Mouse (Mus musculus) G1E (cell line): Measurements from ENCODE around the gene Hoxc12. TPM values are rescaled to one million over a fixed set of nuclear protein-coding genes. Genes with fewer than 3 reads are reported as not detected.

Experiments used
- ATAC-seq: 2 replicates; pipeline ENCODE4 v1.8.0; 2016; ENCODE audit warnings: mild to moderate bottlenecking; ENCODE audit not compliant: insufficient number of reproducible peaks, poor library complexity, low FRiP score, severe bottlenecking; ENCODE audit errors: extremely low read depth
- DNase-seq: peaks from one replicate; pipeline ENCODE4 v3.0.0; 2012; ENCODE audit warnings: low spot score
- H3K27me3 ChIP-seq: 2 replicates; pipeline ENCODE4 v1.6.1; 2012; ENCODE audit warnings: mild to moderate bottlenecking, low read length, inconsistent platforms; ENCODE audit not compliant: insufficient read depth
- H3K36me3 ChIP-seq: replicated peaks from 2 replicates; pipeline ENCODE3; 2012; ENCODE audit warnings: mild to moderate bottlenecking, inconsistent platforms
- H3K4me1 ChIP-seq: 2 replicates; pipeline ENCODE4 v1.6.1; 2012; ENCODE audit warnings: low read depth, low read length, inconsistent platforms, mixed read lengths; ENCODE audit not compliant: insufficient read depth
- H3K4me3 ChIP-seq: 2 replicates; pipeline ENCODE4 v1.5.1; 2012; ENCODE audit warnings: low read depth, mild to moderate bottlenecking, inconsistent platforms, low read length, moderate library complexity, mixed read lengths
- H3K9me3 ChIP-seq: replicated peaks from 2 replicates; pipeline ENCODE4 v1.6.1; 2012; ENCODE audit warnings: inconsistent platforms
- CTCF ChIP-seq: IDR thresholded peaks from 2 replicates; pipeline ENCODE4 v1.5.1; 2012; ENCODE audit warnings: low read depth, low read length, inconsistent platforms, mixed read lengths
- GATA1 ChIP-seq: IDR thresholded peaks from 2 replicates; pipeline ENCODE4 v1.6.1; 2012; ENCODE audit warnings: borderline replicate concordance, low read length, inconsistent platforms, mixed read lengths
- GATA2 ChIP-seq: IDR thresholded peaks from 2 replicates; pipeline ENCODE4 v1.6.1; 2012; ENCODE audit warnings: low read depth, low read length, inconsistent platforms, borderline replicate concordance
- POLR2AphosphoS5 ChIP-seq: IDR thresholded peaks from 2 replicates; pipeline ENCODE4 v1.6.1; 2012; ENCODE audit warnings: low read depth, low read length, inconsistent platforms; ENCODE audit not compliant: insufficient replicate concordance
- TAL1 ChIP-seq: conservative IDR thresholded peaks from 2 replicates; pipeline ENCODE4 v1.6.1; 2012; ENCODE audit warnings: low read depth, low read length, inconsistent platforms, mixed read lengths
- polyA plus RNA-seq: library from polyadenylated mRNA; stranded (reverse); fragments of >175 nt; gene quantifications from 2 replicates; pipeline ENCODE4 v1.2.3, GENCODE M21; 2012
- total RNA-seq, 2 experiments: library from RNA; stranded (forward) in 1 of 2; stranded (reverse) in 1 of 2; fragments of 200-1000 nt in 1 of 2; fragments of >200 nt in 1 of 2; fragmentation: Nextera tagmentation in 1 of 2; gene quantifications; 2 replicates each; pipeline ENCODE4 v1.2.3; 2014 to 2017

The Hoxc12 gene
- total and polyA plus RNA-seq, 3 experiments, result not detected

DNA sequence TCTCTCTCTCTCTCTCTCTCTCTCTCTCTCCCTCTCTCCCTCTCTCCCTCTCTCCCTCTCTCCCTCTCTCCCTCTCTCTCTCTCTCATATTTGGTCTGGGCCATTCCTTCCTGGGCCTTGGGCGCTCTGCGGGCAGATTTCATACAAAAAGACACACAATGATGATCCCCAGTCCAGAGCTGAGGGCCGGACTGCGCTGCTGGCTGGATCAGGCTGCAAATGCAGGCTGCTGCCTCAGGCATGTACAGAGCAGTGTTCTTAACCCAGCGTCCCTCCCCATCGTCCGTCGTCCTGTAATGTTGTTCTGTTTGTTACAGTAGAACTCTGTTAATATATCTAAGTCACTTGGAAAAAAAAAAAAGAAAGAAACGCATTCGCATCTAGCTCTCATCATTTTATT, 48.0 kb downstream of the Hoxc12 start:
- ATAC-seq, result no peak
- no peak for TF ChIP-seq POLR2AphosphoS5
- TF ChIP-seq CTCF, result no peak
- TF ChIP-seq GATA2, result no peak

GRCm38 (mm10) chr15:102984925-102985324, 48.4 kb downstream of the Hoxc12 start:
- no peaks in the 10 kb centered on the region for H3K9me3 ChIP-seq
- TF ChIP-seq CTCF (no peak), GATA1 (no peak), GATA2 (no peak), POLR2AphosphoS5 (no peak)
- H3K4me3 ChIP-seq, result no peak overlapping the region
- peaks cover 72% of the 10 kb centered on the region for H3K4me1 ChIP-seq
- no peak for ATAC-seq
- peaks cover 49% of the 10 kb centered on the region for H3K27me3 ChIP-seq
- no peak for DNase-seq
- H3K36me3 ChIP-seq, result peaks cover 6% of the 10 kb centered on the region

More for the DNA sequence above, 48.0 kb downstream of the Hoxc12 start:
- no peaks in the 10 kb centered on the region for H3K9me3 ChIP-seq
- peaks cover 72% of the 10 kb centered on the region for H3K4me1 ChIP-seq
- H3K4me3 ChIP-seq, result no peak overlapping the region
- H3K36me3 ChIP-seq, result peaks cover 6% of the 10 kb centered on the region
- peaks cover 49% of the 10 kb centered on the region for H3K27me3 ChIP-seq
- no peak for DNase-seq

GRCm38 (mm10) chr15:102987124-102987833, 50.7 kb downstream of the Hoxc12 start:
- H3K27me3 ChIP-seq, result peaks cover 44% of the 10 kb centered on the region
- TF ChIP-seq GATA1, result no peak
- peak; percentile 67 for TF ChIP-seq CTCF
- no peak for TF ChIP-seq GATA2
- TF ChIP-seq POLR2AphosphoS5, result no peak
- no peak for TF ChIP-seq TAL1
- peaks cover 6% of the 10 kb centered on the region for H3K36me3 ChIP-seq
- ATAC-seq (no peak), DNase-seq (peak; percentile 48)
- peak overlapping the region; percentile 44; the same call in 1 of the 2 replicates for H3K4me3 ChIP-seq
- H3K4me1 ChIP-seq, result peaks cover 73% of the 10 kb centered on the region
- no peaks in the 10 kb centered on the region for H3K9me3 ChIP-seq

- TF ChIP-seq POLR2AphosphoS5 (no peak), GATA1 (no peak), GATA2 (no peak), TAL1 (no peak), CTCF (no peak)
- peaks cover 37% of the 10 kb centered on the region for H3K27me3 ChIP-seq
- ATAC-seq, result no peak
- DNase-seq, result no peak
- no peak overlapping the region for H3K4me3 ChIP-seq
- peaks cover 6% of the 10 kb centered on the region for H3K36me3 ChIP-seq
- no peaks in the 10 kb centered on the region for H3K9me3 ChIP-seq
- peaks cover 75% of the 10 kb centered on the region for H3K4me1 ChIP-seq
These were observed 51.5 kb downstream of the Hoxc12 start for GRCm38 (mm10) chr15:102988078-102988477.

Other genes with a start within 250 kb of the Hoxc12 start
- 41.0 and 46.7 TPM in 2 replicates for gene Calcoco1, start 214.6 kb upstream of the Hoxc12 start, total RNA-seq (2014; fragmentation: Nextera tagmentation)
- 12.3 and 14.5 TPM in 2 replicates for gene Calcoco1, start 214.6 kb upstream of the Hoxc12 start, total RNA-seq (2017)
- 14.4 and 15.2 TPM in 2 replicates for gene Calcoco1, start 214.6 kb upstream of the Hoxc12 start, polyA plus RNA-seq
- gene Hoxc13, start 15.7 kb upstream of the Hoxc12 start, total RNA-seq (2014; fragmentation: Nextera tagmentation), result not detected in 2 replicates
- not detected in 2 replicates for gene Hoxc13, start 15.7 kb upstream of the Hoxc12 start, total RNA-seq (2017)
- not detected in 2 replicates for gene Hoxc13, start 15.7 kb upstream of the Hoxc12 start, polyA plus RNA-seq
- not detected in 2 replicates for gene Hoxc11, start 17.7 kb downstream of the Hoxc12 start, total RNA-seq (2014; fragmentation: Nextera tagmentation)
- gene Hoxc11, start 17.7 kb downstream of the Hoxc12 start, total RNA-seq (2017), result 0.06 and 0.22 TPM in 2 replicates
- gene Hoxc11, start 17.7 kb downstream of the Hoxc12 start, polyA plus RNA-seq, result 0.04 TPM in 1 of 2 replicates, not detected in the other
- 0.60 TPM in 1 of 2 replicates, not detected in the other for gene Hoxc10, start 30.0 kb downstream of the Hoxc12 start, total RNA-seq (2014; fragmentation: Nextera tagmentation)
- gene Hoxc10, start 30.0 kb downstream of the Hoxc12 start, total RNA-seq (2017), result 0.12 and 0.16 TPM in 2 replicates
- 0.08 and 0.16 TPM in 2 replicates for gene Hoxc10, start 30.0 kb downstream of the Hoxc12 start, polyA plus RNA-seq
- gene Hoxc5, start 30.7 kb downstream of the Hoxc12 start, total RNA-seq (2014; fragmentation: Nextera tagmentation), result 9.9 and 19.8 TPM in 2 replicates
- gene Hoxc5, start 30.7 kb downstream of the Hoxc12 start, total RNA-seq (2017), result 7.6 and 9.1 TPM in 2 replicates
- gene Hoxc5, start 30.7 kb downstream of the Hoxc12 start, polyA plus RNA-seq, result 11.4 and 12.4 TPM in 2 replicates
- gene Hoxc9, start 39.7 kb downstream of the Hoxc12 start, total RNA-seq (2014; fragmentation: Nextera tagmentation), result 5.0 and 7.9 TPM in 2 replicates
- 3.3 and 3.9 TPM in 2 replicates for gene Hoxc9, start 39.7 kb downstream of the Hoxc12 start, total RNA-seq (2017)
- 9.8 and 12.0 TPM in 2 replicates for gene Hoxc9, start 39.7 kb downstream of the Hoxc12 start, polyA plus RNA-seq
- gene Hoxc8, start 53.9 kb downstream of the Hoxc12 start, total RNA-seq (2014; fragmentation: Nextera tagmentation), result 21.1 and 26.6 TPM in 2 replicates
- gene Hoxc8, start 53.9 kb downstream of the Hoxc12 start, total RNA-seq (2017), result 2.0 and 2.7 TPM in 2 replicates
- 10.1 and 12.2 TPM in 2 replicates for gene Hoxc8, start 53.9 kb downstream of the Hoxc12 start, polyA plus RNA-seq
- 16.3 and 37.1 TPM in 2 replicates for gene Hoxc6, start 61.5 kb downstream of the Hoxc12 start, total RNA-seq (2014; fragmentation: Nextera tagmentation)
- 8.6 and 12.0 TPM in 2 replicates for gene Hoxc6, start 61.5 kb downstream of the Hoxc12 start, total RNA-seq (2017)
- 27.1 and 28.6 TPM in 2 replicates for gene Hoxc6, start 61.5 kb downstream of the Hoxc12 start, polyA plus RNA-seq
- gene Hoxc4, start 82.2 kb downstream of the Hoxc12 start, total RNA-seq (2014; fragmentation: Nextera tagmentation), result 29.3 and 33.9 TPM in 2 replicates
- 11.0 and 12.2 TPM in 2 replicates for gene Hoxc4, start 82.2 kb downstream of the Hoxc12 start, total RNA-seq (2017)
- gene Hoxc4, start 82.2 kb downstream of the Hoxc12 start, polyA plus RNA-seq, result 60.1 and 65.8 TPM in 2 replicates
- gene Smug1, start 230.3 kb downstream of the Hoxc12 start, total RNA-seq (2014; fragmentation: Nextera tagmentation), result 7.8 and 10.6 TPM in 2 replicates
- 9.0 and 11.3 TPM in 2 replicates for gene Smug1, start 230.3 kb downstream of the Hoxc12 start, total RNA-seq (2017)
- 3.6 and 5.0 TPM in 2 replicates for gene Smug1, start 230.3 kb downstream of the Hoxc12 start, polyA plus RNA-seq